Mouse (Mus musculus) macrophage (primary cell): Measurements from ENCODE around the gene Rsrc2. TPM values are rescaled to one million over a fixed set of nuclear protein-coding genes. Genes with fewer than 3 reads are reported as not detected.

Experiments used
- H3K27ac ChIP-seq: fragments of 350-480 bp; formaldehyde crosslinking; 2 replicates; pipeline ENCODE4 v1.9.0; 2021
- H3K36me3 ChIP-seq: fragments of 350-480 bp; formaldehyde crosslinking; 2 replicates; pipeline ENCODE4 v1.9.0; 2021; ENCODE audit errors: inconsistent target
- H3K4me3 ChIP-seq: fragments of 350-480 bp; formaldehyde crosslinking; 2 replicates; pipeline ENCODE4 v1.9.0; 2021; ENCODE audit errors: inconsistent target
- H3K79me2 ChIP-seq: fragments of 350-480 bp; formaldehyde crosslinking; 2 replicates; pipeline ENCODE4 v1.9.0; 2021; ENCODE audit errors: inconsistent target
- WGBS: methylation state at CpG from one replicate; pipeline ENCODE4 v1.1.7; 2026; ENCODE audit warnings: inconsistent platforms; ENCODE audit not compliant: missing documents; 5-methylcytosine and 5-hydroxymethylcytosine counted together
- polyA plus RNA-seq: library from polyadenylated mRNA; stranded (reverse); fragments of 250-400 nt; gene quantifications from 3 replicates; pipeline ENCODE4 v1.2.4, GENCODE M21; 2018; ENCODE audit warnings: inconsistent platforms

Rsrc2 gene
- polyA plus RNA-seq, 1 experiment from 2014 or later: 150 TPM

DNA sequence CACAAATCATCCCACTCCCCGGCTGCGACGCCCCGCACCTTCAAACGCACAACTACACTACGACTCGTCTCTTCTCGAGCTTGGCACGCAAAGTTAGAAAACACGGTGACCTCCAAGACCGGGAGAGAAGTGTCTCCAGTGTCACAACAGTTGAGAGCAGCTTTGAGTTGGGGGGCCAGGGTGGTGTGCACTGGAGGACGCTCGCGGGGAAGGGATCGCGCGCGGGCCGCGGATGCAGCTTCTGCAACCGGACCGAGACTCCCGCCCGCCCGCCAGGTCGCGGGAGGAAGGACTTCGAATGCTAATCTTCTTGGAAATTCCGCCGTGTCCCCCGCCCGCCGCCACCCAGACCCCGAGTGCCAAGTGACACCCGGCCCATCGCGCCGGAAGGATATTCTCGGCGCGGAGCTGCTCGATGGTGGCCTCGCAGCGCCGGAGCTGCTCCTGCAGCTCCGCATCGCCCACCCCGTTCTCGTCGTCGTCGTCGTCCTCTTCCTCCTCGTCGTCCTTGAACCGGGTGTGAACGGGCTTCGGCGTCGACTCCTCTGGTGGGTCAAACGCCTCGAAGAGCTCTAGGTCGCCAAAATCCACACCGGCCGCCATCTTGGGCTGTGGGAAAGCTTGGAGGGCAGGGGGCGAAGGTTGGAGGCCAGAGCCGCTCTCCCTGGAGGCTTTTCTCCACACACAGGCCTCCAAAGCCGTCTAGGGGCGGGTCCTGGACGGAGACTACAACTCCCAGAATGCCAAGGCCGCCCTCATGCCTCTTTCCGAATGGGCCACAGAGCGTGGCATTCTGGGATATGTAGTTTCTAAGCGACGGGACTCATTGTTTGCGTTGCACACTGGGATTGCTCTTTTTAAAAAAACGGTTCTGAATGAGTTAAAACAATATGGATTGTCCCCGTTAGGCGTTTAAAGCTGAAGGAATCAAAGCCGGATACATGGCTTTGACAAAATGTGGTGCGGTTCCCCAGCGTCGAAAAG lies 28.6 kb downstream of the Rsrc2 start, which contains the start of gene Zcchc8:
Zcchc8 (minus strand) TSS at position 773 of the 984 bp plus-strand sequence.
- Histone ChIP-seq H3K79me2 (peaks cover 52% of the 10 kb centered on the region), H3K36me3 (no peaks in the 10 kb centered on the region; the same call in 1 of the 2 replicates), H3K27ac (peak within 1 kb of the TSS; percentile 61), H3K4me3 (peak within 1 kb of the TSS; percentile 84)
- WGBS: under 1% methylated on average over 69 of the region's 83 CpGs

DNA sequence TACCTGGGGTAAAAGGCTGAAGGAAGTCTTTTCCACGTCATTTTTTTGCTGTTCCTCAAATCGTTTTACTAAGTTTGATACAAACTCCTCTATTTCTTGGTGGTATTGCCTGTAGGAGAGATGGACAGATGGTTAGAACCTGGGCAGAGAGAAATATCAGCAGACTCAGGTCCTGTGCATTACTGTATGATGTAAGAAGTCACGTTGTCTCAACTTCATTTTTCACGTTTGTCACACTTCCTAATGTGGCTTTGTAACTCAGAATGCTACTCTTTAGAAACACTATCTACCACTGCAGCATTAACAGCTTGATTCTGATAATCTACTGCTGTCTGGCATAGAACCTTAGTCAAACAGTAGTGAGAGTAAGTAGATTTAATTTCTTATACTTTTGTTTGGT lies 34.6 kb downstream of the Rsrc2 start:
- Histone ChIP-seq H3K4me3 (no peak overlapping the region), H3K27ac (peak overlapping the region; percentile 83), H3K36me3 (peaks cover 31% of the 10 kb centered on the region), H3K79me2 (peaks cover 80% of the 10 kb centered on the region)
- 33% methylated on average over 4 of the region's 4 CpGs for WGBS

DNA sequence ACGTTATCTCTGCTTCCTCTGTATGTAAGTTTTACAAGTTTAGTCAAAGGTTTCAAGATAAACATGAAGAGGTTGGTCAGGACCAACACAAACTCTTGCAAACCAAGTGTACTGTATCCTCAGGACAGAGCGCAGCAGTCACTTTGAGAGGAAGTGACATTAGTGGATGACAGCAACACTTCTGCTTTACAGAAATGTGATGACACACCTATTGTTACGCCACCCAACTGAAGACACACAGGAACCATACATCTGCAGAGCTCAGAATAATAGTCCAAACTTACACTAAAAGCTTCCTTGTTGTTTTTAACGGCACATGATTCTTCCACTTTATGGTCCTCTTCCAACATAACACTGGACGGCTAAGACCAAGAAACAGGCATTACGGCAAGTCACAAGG lies 35.4 kb downstream of the Rsrc2 start:
- Histone ChIP-seq H3K27ac (peak overlapping the region; percentile 83), H3K79me2 (peaks cover 79% of the 10 kb centered on the region), H3K4me3 (no peak overlapping the region), H3K36me3 (peaks cover 39% of the 10 kb centered on the region)
- WGBS: 19% methylated on average over 6 of the region's 6 CpGs

DNA sequence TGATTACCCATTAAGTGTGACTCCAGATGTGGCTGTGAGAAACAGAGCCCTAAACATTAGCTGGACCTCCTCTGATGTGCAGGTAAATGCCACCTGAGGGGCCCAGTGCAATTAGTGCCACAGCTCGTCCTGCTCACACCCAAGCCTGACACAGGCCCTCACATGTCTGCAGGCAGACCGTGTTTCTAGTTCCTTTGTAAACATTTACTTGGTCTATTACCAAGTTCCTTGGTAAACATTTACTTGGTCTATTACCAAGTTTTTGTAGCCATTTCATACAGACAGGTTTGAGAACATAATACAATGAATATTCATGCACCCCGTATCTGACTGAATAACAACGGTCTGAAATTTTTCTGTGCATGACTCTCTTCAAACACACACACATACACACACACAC lies 39.6 kb downstream of the Rsrc2 start:
- Histone ChIP-seq H3K27ac (no peak overlapping the region), H3K36me3 (peaks cover 72% of the 10 kb centered on the region), H3K79me2 (peaks cover 45% of the 10 kb centered on the region), H3K4me3 (no peak overlapping the region)
- WGBS: 97% methylated on average over 3 of the region's 4 CpGs

DNA sequence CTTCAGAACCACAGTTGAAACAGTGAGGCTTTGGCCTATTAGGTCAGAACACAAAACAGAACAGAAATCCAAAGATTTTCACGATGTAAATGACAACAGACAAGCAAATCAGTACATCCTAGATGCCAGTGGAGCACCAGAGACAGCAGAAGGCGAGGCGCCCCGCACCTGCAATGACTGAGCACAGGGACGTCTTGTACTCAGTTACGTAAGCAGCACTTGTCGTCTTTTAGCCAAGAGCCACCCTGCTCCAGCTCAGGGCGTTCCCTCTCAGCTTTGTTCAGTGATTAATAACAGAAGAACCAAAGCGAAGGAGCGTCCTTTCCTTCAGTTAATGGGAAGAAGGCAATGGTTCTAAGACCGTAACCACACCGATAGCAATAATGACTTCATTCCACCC lies 40.6 kb downstream of the Rsrc2 start:
- H3K36me3 ChIP-seq: peaks cover 82% of the 10 kb centered on the region

DNA sequence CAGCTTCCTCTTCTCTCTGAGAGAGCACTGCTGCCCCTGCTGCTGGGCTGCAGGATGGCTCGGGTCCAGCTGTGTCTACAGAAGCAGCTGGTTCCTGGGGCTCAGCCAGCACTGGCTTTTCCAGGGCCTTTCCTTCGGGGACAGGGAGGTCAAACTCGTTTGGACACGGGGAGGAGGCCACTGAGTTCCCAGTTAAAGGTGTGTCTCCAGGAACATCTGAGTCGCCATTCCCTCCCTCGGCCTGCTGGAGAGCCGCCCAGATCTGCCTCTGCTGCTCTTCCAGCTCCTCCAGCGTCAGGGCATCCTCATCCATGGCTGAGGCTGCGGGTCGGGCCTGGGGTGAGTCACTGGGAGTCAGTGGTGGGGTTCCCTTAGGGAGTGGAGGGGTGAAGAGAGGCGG lies 48.6 kb downstream of the Rsrc2 start:
- Histone ChIP-seq H3K4me3 (no peak overlapping the region), H3K79me2 (no peaks in the 10 kb centered on the region), H3K36me3 (peaks cover 62% of the 10 kb centered on the region), H3K27ac (no peak overlapping the region)
- WGBS: 82% methylated on average over 11 of the region's 11 CpGs

More for the DNA sequence above, 40.6 kb downstream of the Rsrc2 start:
- H3K27ac ChIP-seq: no peak overlapping the region
- 93% methylated on average over 12 of the region's 12 CpGs for WGBS
- no peak overlapping the region for H3K4me3 ChIP-seq
- H3K79me2 ChIP-seq: peaks cover 45% of the 10 kb centered on the region

DNA sequence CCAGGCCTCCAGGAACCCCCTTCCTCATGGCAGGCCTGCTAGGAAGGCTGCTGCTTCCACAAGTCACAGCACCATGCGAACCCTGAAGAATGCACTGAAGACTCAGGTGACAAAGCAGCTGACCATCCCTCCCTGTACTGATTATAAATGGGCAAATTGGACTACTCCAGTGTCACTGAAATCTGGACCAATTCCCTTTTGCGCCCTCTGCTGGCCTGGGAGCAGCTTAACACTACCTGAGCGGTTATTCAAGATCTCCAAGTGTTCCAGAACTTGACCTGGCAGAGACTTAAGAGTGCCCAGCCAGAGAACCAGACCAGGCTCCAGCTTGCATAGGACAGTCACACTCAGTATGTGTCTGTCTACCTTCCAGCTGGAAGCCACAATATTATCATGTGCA lies 50.0 kb downstream of the Rsrc2 start:
- Histone ChIP-seq H3K4me3 (no peak overlapping the region), H3K27ac (no peak overlapping the region), H3K36me3 (peaks cover 48% of the 10 kb centered on the region), H3K79me2 (no peaks in the 10 kb centered on the region)
- 32% methylated on average over 3 of the region's 3 CpGs for WGBS

DNA sequence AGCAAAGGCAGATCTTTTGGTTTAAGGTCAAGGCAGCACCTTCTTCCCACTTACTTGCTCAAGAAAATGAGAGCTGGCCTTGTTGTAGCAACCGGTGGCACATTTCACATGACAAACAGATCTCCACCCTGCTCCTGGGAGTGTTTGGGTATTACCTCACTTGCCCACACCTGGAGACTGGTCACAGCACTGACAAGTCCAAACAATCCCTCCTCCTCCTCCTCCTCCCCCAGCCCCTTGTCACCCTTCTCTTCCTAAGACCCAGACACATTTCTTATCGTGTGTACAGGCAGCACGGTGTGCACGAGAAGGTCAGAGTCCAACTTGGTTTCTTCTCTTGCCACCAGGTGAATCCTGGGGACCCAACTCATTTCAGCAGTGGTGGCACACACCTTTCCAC lies 52.3 kb downstream of the Rsrc2 start:
- Histone ChIP-seq H3K36me3 (peaks cover 26% of the 10 kb centered on the region), H3K27ac (no peak overlapping the region), H3K4me3 (no peak overlapping the region), H3K79me2 (no peaks in the 10 kb centered on the region)
- WGBS: 96% methylated on average over 4 of the region's 4 CpGs

DNA sequence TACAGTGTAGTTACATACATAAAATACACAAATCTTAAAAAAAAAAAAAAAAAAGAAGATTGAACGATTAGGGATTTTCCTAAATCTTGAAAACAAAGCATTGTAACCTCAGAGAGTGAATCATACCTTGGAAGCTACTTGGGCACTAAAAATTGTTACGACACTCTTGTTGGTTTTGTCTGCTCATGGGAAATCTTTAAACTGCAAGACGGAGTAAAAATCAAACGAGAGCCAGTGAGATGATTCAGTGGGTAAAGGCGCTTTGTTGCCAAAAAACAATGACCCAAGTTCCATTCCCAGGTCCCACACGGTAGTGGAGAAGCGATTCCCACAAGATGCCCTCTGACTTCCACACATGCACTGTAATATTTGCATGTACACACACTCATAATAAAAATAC lies 53.0 kb downstream of the Rsrc2 start:
- Histone ChIP-seq H3K4me3 (no peak overlapping the region), H3K27ac (no peak overlapping the region), H3K36me3 (peaks cover 21% of the 10 kb centered on the region), H3K79me2 (no peaks in the 10 kb centered on the region)
- 67% methylated on average over 7 of the region's 7 CpGs for WGBS

DNA sequence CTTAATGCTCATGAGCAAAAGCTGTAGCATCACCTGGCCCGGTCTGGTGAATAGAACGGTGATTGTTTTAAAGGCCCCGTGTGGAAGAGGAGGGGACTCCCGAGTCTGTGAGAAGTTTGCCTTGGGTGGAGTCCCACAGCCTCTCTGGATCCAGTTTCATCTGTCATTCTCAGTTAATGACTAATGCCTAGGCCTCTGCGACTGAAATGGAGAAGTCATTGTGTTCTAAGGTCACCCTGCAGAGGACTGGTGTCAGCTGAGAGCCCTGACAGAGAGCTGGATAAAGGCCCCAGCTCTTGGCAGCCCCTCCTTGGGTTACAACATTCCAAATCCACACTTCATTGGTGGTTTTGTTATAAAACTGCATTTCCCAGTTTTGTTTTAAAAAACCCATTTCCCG lies 54.7 kb downstream of the Rsrc2 start:
- Histone ChIP-seq H3K27ac (peak overlapping the region; percentile 51), H3K4me3 (no peak overlapping the region), H3K36me3 (0 out of 2 replicates have a peak, but pooled peaks cover 7% of the 10 kb centered on the region), H3K79me2 (no peaks in the 10 kb centered on the region)
- WGBS: 45% methylated on average over 6 of the region's 6 CpGs

DNA sequence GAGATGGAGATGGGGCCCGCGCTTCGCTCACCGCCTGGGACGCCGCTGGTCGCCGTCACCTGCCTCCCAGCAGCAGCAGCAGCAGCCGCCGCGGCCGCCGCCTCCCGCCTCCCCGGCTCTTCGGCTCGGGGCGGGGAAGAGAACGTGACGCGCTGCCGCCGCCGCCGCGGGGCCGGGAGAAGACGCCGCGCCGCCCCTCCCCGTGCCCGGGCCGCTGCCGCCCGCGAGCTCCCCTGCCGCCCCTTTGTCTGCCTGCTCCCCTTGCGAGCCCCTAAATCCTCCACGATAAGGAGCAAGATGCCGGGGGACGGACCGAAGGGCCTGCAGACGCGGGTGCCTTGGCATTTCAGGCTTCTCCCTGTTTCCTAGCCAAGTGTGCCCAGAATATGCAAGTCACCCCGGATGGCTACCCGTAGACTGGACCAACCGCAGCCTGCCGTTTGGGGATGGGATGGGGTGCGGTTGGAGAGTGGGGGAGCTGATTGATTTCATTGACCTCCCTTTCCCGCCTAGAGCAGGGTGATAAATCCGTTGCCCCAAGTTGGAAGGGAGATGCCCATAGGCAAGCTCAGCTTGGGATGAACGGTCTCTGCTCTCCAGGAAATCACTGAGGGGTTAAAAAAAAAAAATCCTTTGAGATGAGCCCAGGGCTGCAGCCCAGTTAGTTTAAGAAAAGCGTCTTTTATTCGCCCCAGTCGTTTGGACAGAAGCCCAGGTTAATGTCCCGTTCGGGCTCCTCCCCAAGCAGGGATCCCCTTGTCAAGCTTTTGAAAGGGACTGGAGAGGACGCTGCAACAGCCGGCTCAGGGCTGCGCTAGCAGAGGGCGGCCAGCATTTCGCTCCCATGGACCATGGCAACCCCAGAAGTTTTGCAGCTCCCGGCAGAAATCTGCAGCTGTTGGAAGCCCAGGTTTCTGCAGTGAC lies 64.7 kb downstream of the Rsrc2 start, which contains the start of gene Clip1:
Clip1 (minus strand) TSS at position 398 of the 924 bp plus-strand sequence.
- peak within 1 kb of the TSS; percentile 76 for H3K27ac ChIP-seq
- peaks cover 40% of the 10 kb centered on the region for H3K79me2 ChIP-seq
- no peaks in the 10 kb centered on the region for H3K36me3 ChIP-seq
- 2% methylated on average over 31 of the region's 64 CpGs for WGBS
- peak within 1 kb of the TSS; percentile 67 for H3K4me3 ChIP-seq

DNA sequence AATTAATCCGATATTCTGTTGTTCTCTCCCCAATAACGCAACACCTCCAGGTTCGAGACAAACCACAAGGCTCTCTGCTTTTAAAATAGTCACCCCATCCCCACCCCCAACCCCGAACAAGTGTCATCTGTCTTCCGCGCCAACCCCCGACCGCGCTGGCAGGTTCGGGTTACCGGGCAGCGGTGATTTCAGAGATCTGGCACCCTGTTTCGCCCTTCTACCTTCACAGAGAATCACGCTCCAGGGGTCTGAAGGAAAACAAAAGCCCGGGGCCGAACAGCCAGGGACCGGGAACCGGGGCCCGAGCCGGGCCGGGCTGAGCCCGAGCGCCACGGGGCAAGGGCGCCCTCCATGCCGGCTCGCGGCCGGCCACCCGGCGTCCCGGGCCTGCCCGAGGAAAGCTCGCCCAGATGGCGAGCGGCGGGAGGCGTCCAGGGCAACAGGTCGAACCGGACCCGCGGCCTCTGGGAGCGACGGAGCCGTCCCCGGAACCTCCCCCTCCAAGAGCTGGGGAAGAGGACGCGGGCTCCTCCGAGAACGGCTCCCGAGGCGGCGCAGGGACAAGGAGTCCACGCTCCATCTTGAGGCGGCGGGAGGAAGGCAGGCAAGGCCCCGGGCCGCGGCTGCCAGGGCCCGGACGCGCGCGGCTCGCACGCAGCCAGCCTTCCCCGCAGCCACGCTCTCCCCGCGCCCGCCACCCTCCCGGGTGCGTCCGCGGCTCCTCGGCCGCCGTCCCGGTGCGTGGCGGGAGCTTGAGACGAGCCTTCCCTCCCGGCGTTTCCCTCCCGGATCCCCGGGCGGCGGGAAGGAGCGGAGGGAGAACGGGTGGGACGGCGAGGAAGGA lies 65.6 kb downstream of the Rsrc2 start:
- WGBS: 1% methylated on average over 81 of the region's 92 CpGs
- peak overlapping the region; percentile 57 for H3K4me3 ChIP-seq
- H3K27ac ChIP-seq: peak overlapping the region; percentile 44
- H3K79me2 ChIP-seq: peaks cover 48% of the 10 kb centered on the region
- H3K36me3 ChIP-seq: no peaks in the 10 kb centered on the region

DNA sequence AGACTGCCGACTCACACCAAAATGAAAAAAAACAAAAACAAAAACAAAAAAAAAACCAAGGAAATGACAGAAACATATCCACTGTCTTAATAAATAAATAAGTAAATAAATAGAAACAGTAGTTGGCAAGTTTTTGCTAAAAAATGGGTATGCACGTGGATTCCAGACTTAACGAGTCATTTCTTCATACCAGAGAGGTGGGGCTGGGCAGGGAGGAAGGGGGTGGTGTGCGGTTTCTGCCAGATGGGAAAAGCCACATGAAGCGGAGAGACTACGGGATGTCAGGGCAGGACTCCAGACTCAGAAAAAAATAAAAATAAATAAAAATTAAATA lies 66.2 kb downstream of the Rsrc2 start:
- Histone ChIP-seq H3K27ac (peak overlapping the region; percentile 44), H3K36me3 (no peaks in the 10 kb centered on the region), H3K79me2 (peaks cover 54% of the 10 kb centered on the region), H3K4me3 (peak overlapping the region; percentile 57)
- WGBS: 4% methylated on average over 6 of the region's 6 CpGs

DNA sequence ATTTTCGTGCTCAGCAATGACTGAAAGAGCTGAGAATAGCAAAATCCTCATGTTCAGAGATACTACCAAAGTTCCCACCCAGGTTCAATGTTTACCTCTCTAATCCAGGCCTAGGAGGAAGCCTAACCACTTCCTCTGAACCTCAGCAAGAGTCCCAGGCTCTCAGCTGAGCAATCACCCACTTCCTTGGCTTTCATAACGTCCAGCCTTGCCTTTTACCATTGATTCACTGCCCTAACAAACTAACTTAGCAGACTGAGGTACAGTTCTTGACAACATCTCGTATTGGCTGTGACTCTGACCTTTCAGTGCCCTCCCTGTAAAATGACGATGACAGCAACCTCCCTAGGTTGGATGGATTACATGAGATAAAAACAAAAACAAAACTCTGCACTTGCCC lies 66.8 kb downstream of the Rsrc2 start:
- Histone ChIP-seq H3K79me2 (peaks cover 61% of the 10 kb centered on the region), H3K4me3 (no peak overlapping the region; the same call in 1 of the 2 replicates), H3K36me3 (no peaks in the 10 kb centered on the region), H3K27ac (peak overlapping the region; percentile 44)
- WGBS: 10% methylated on average over 4 of the region's 4 CpGs
